Mouse (Mus musculus) heart, embryonic 11.5 days (tissue): ENCODE measurements around the gene Itga3. TPM values are rescaled to one million over a fixed set of nuclear protein-coding genes. Genes with fewer than 3 reads are reported as not detected.

Experiments used
- ATAC-seq: fragments of 200-750 bp; cut with Nextera tagmentation; replicated peaks from 2 replicates; pipeline ENCODE4 v1.8.0; 2017; ENCODE audit warnings: moderate library complexity; ENCODE audit not compliant: insufficient number of reproducible peaks, low FRiP score, low TSS enrichment
- H3K27ac ChIP-seq: fragments of 300-500 bp; sonication (generic); 2 replicates; pipeline ENCODE4 v1.5.1; 2014; ENCODE audit warnings: mild to moderate bottlenecking, low read depth, low read length
- H3K27me3 ChIP-seq: fragments of 300-500 bp; sonication (generic); 2 replicates; pipeline ENCODE4 v1.6.1; 2014; ENCODE audit warnings: mild to moderate bottlenecking, low read length, mixed read lengths; ENCODE audit not compliant: control insufficient read depth, insufficient read depth
- H3K36me3 ChIP-seq: fragments of 300-500 bp; sonication (generic); 2 replicates; pipeline ENCODE4 v1.6.1; 2014; ENCODE audit warnings: mild to moderate bottlenecking, low read length, moderate library complexity, mixed read lengths; ENCODE audit not compliant: control insufficient read depth, insufficient read depth
- H3K4me1 ChIP-seq: fragments of 300-500 bp; sonication (generic); 2 replicates; pipeline ENCODE4 v1.6.1; 2014; ENCODE audit warnings: low read length; ENCODE audit not compliant: control insufficient read depth, insufficient read depth
- H3K4me2 ChIP-seq: fragments of 300-500 bp; sonication (generic); 2 replicates; pipeline ENCODE4 v1.6.1; 2014; ENCODE audit warnings: mild to moderate bottlenecking, moderate library complexity
- H3K4me3 ChIP-seq: fragments of 300-500 bp; sonication (generic); 2 replicates; pipeline ENCODE4 v1.5.1; 2014; ENCODE audit warnings: low read depth, low read length
- H3K9ac ChIP-seq: fragments of 300-500 bp; sonication (generic); 2 replicates; pipeline ENCODE4 v1.6.1; 2014; ENCODE audit warnings: mild to moderate bottlenecking, low read depth, low read length, moderate library complexity
- H3K9me3 ChIP-seq: fragments of 300-500 bp; sonication (generic); replicated peaks from 2 replicates; pipeline ENCODE4 v1.6.1; 2016; ENCODE audit warnings: low read length; ENCODE audit not compliant: control insufficient read depth
- whole genome bisulfite sequencing: fragments of 180-500 bp; shearing (Covaris S2); extraction: QIAGEN DNeasy Blood & Tissue Kit; methylation state at CpG from one replicate; pipeline ENCODE4 v1.1.7; 2014; ENCODE audit not compliant: insufficient replicate concordance; 5-methylcytosine and 5-hydroxymethylcytosine counted together
- polyA plus RNA-seq: library from polyadenylated mRNA; unstranded; fragments of >200 nt; fragmentation: Nextera tagmentation; extraction: Ambion mirVana; gene quantifications from 2 replicates; pipeline ENCODE4 v1.2.1, GENCODE M21; 2014

The Itga3 gene
- polyA plus RNA-seq, 1 experiment from 2014 or later: 8.5 TPM

- peaks cover 9% of the 10 kb centered on the region; the same call in 1 of the 2 replicates for H3K27me3 ChIP-seq
- 79% methylated on average over 4 of the region's 4 CpGs for WGBS
- H3K9ac ChIP-seq: no peak overlapping the region
- H3K4me1 ChIP-seq: peaks cover 8% of the 10 kb centered on the region
- no peak overlapping the region for H3K4me3 ChIP-seq
- no peak for ATAC-seq
- no peak overlapping the region for H3K27ac ChIP-seq
- no peaks in the 10 kb centered on the region; the same call in 1 of the 2 replicates for H3K36me3 ChIP-seq
- no peak overlapping the region for H3K4me2 ChIP-seq
- H3K9me3 ChIP-seq: no peaks in the 10 kb centered on the region
These were observed 33.5 kb downstream of the Itga3 start for GRCm38 (mm10) chr11:95043060-95043459.

- under 1% methylated on average over 11 of the region's 11 CpGs for WGBS
- peaks cover 9% of the 10 kb centered on the region; the same call in 1 of the 2 replicates for H3K27me3 ChIP-seq
- H3K27ac ChIP-seq: no peak overlapping the region
- peaks cover 8% of the 10 kb centered on the region for H3K4me1 ChIP-seq
- H3K9ac ChIP-seq: peak overlapping the region; percentile 44; the same call in 1 of the 2 replicates
- peak overlapping the region; percentile 43 for H3K4me3 ChIP-seq
- ATAC-seq: no peak
- H3K4me2 ChIP-seq: peak overlapping the region; percentile 78
- H3K36me3 ChIP-seq: peaks cover under 1% of the 10 kb centered on the region; the same call in 1 of the 2 replicates
- no peaks in the 10 kb centered on the region for H3K9me3 ChIP-seq
These were observed 34.5 kb downstream of the Itga3 start for GRCm38 (mm10) chr11:95042096-95042495.

GRCm38 (mm10) chr11:95041139-95041609 lies 35.4 kb downstream of the Itga3 start, which contains the start of gene Pdk2:
Gene Pdk2 (minus strand): TSS chr11:95041354.
- Histone ChIP-seq H3K9me3 (no peaks in the 10 kb centered on the region), H3K4me3 (peak within 1 kb of the TSS; percentile 79), H3K9ac (peak within 1 kb of the TSS; percentile 83), H3K27ac (peak within 1 kb of the TSS; percentile 81), H3K4me2 (peak within 1 kb of the TSS; percentile 78), H3K27me3 (peaks cover 9% of the 10 kb centered on the region; the same call in 1 of the 2 replicates), H3K4me1 (peaks cover 8% of the 10 kb centered on the region), H3K36me3 (peaks cover 4% of the 10 kb centered on the region; the same call in 1 of the 2 replicates)
- peak; percentile 95 for ATAC-seq
- under 1% methylated on average over 41 of the region's 41 CpGs for WGBS

GRCm38 (mm10) chr11:95040491-95041138 lies 36.0 kb downstream of the Itga3 start:
- Histone ChIP-seq H3K4me2 (peak overlapping the region; percentile 78), H3K36me3 (peaks cover 4% of the 10 kb centered on the region; the same call in 1 of the 2 replicates), H3K27me3 (peaks cover 9% of the 10 kb centered on the region; the same call in 1 of the 2 replicates), H3K4me1 (peaks cover 8% of the 10 kb centered on the region), H3K9ac (peak overlapping the region; percentile 83), H3K27ac (peak overlapping the region; percentile 81), H3K4me3 (peak overlapping the region; percentile 79), H3K9me3 (no peaks in the 10 kb centered on the region)
- ATAC-seq: peak; percentile 39; the same call in 1 of the 2 replicates
- 1% methylated on average over 20 of the region's 20 CpGs for WGBS

- 0 out of 2 replicates have a peak overlapping the region, but pooled peaks have one; percentile 79 for H3K4me3 ChIP-seq
- peak overlapping the region; percentile 83; the same call in 1 of the 2 replicates for H3K9ac ChIP-seq
- no peak for ATAC-seq
These were observed 36.8 kb downstream of the Itga3 start for GRCm38 (mm10) chr11:95039766-95040165.

GRCm38 (mm10) chr11:95038818-95039655 lies 37.6 kb downstream of the Itga3 start:
- 82% methylated on average over 13 of the region's 13 CpGs for WGBS
- H3K9me3 ChIP-seq: no peaks in the 10 kb centered on the region
- ATAC-seq: no peak
- no peak overlapping the region for H3K9ac ChIP-seq
- H3K27me3 ChIP-seq: peaks cover 8% of the 10 kb centered on the region; the same call in 1 of the 2 replicates
- H3K4me3 ChIP-seq: no peak overlapping the region
- peaks cover 14% of the 10 kb centered on the region for H3K4me1 ChIP-seq
- no peak overlapping the region for H3K27ac ChIP-seq
- H3K4me2 ChIP-seq: no peak overlapping the region
- peaks cover 4% of the 10 kb centered on the region; the same call in 1 of the 2 replicates for H3K36me3 ChIP-seq

More at GRCm38 (mm10) chr11:95039766-95040165, 36.8 kb downstream of the Itga3 start:
- WGBS: 81% methylated on average over 4 of the region's 4 CpGs
- H3K36me3 ChIP-seq: peaks cover 4% of the 10 kb centered on the region; the same call in 1 of the 2 replicates
- H3K27me3 ChIP-seq: peaks cover 6% of the 10 kb centered on the region; the same call in 1 of the 2 replicates
- peak overlapping the region; percentile 78 for H3K4me2 ChIP-seq
- peaks cover 8% of the 10 kb centered on the region for H3K4me1 ChIP-seq
- H3K27ac ChIP-seq: no peak overlapping the region
- H3K9me3 ChIP-seq: no peaks in the 10 kb centered on the region

GRCm38 (mm10) chr11:95038156-95038817 lies 38.3 kb downstream of the Itga3 start:
- WGBS: 78% methylated on average over 14 of the region's 14 CpGs
- no peak overlapping the region for H3K27ac ChIP-seq
- H3K4me3 ChIP-seq: no peak overlapping the region
- peaks cover 20% of the 10 kb centered on the region for H3K4me1 ChIP-seq
- H3K9me3 ChIP-seq: no peaks in the 10 kb centered on the region
- peaks cover 10% of the 10 kb centered on the region; the same call in 1 of the 2 replicates for H3K27me3 ChIP-seq
- no peak for ATAC-seq
- no peak overlapping the region for H3K9ac ChIP-seq
- peaks cover 4% of the 10 kb centered on the region; the same call in 1 of the 2 replicates for H3K36me3 ChIP-seq
- no peak overlapping the region for H3K4me2 ChIP-seq

GRCm38 (mm10) chr11:95037306-95037705 lies 39.3 kb downstream of the Itga3 start:
- H3K27ac ChIP-seq: no peak overlapping the region
- H3K4me2 ChIP-seq: no peak overlapping the region
- H3K9ac ChIP-seq: no peak overlapping the region
- peaks cover 4% of the 10 kb centered on the region; the same call in 1 of the 2 replicates for H3K36me3 ChIP-seq
- H3K9me3 ChIP-seq: no peaks in the 10 kb centered on the region
- peaks cover 26% of the 10 kb centered on the region for H3K4me1 ChIP-seq
- peaks cover 13% of the 10 kb centered on the region for H3K27me3 ChIP-seq
- 55% methylated on average over 6 of the region's 6 CpGs for WGBS
- no peak overlapping the region for H3K4me3 ChIP-seq
- no peak for ATAC-seq
